Mouse (Mus musculus): ENCODE results near the gene Synj1. TPM values are rescaled to one million over a fixed set of nuclear protein-coding genes. Genes with fewer than 3 reads are reported as not detected.

The Synj1 gene
- polyA plus RNA-seq (2012; rRNA removed): 35.8 and 42.2 TPM in 2 replicates

- TF ChIP-seq POLR2A (IDR thresholded peaks at IDR 0.05; ENCODE audit: borderline replicate concordance, extremely low read depth, low read depth, low read length) (peak; percentile 59; the same call in 1 of the 2 replicates), CTCF (IDR thresholded peaks at IDR 0.05; ENCODE audit: insufficient read depth, low read length) (no peak)
- Histone ChIP-seq H3K4me3 (replicated peaks; ENCODE audit: extremely low read depth, low read depth, low read length) (peak within 1 kb of the TSS; percentile 95), H3K4me1 (ENCODE audit: control insufficient read depth, insufficient read depth, low read length) (peaks cover 4% of the 10 kb centered on the region; the same call in 1 of the 2 replicates)
- peak; percentile 86 for DNase-seq
- WGBS: under 1% methylated on average over 62 of the region's 66 CpGs
Observed at GRCm38 (mm10) chr16:91011021-91011683, at the start of gene Synj1. Gene Synj1, minus strand, starts transcription at chr16:91011308.

GRCm38 (mm10) chr16:91057741-91058140 lies 46.6 kb upstream of the Synj1 start:
- TF ChIP-seq POLR2A (IDR thresholded peaks at IDR 0.05; ENCODE audit: borderline replicate concordance, extremely low read depth, low read depth, low read length): no peak
- TF ChIP-seq CTCF (IDR thresholded peaks at IDR 0.05; ENCODE audit: insufficient read depth, low read length): no peak
- DNase-seq: no peak
- Histone ChIP-seq H3K4me3 (replicated peaks; ENCODE audit: extremely low read depth, low read depth, low read length) (no peak overlapping the region), H3K4me1 (ENCODE audit: control insufficient read depth, insufficient read depth, low read length) (no peaks in the 10 kb centered on the region)
- 54% methylated on average over 6 of the region's 6 CpGs for WGBS

GRCm38 (mm10) chr16:91057261-91057660 lies 46.2 kb upstream of the Synj1 start:
- 74% methylated on average over 4 of the region's 4 CpGs for WGBS
- no peak for DNase-seq
- Histone ChIP-seq H3K4me1 (ENCODE audit: control insufficient read depth, insufficient read depth, low read length) (no peaks in the 10 kb centered on the region), H3K4me3 (replicated peaks; ENCODE audit: extremely low read depth, low read depth, low read length) (no peak overlapping the region)
- TF ChIP-seq POLR2A (IDR thresholded peaks at IDR 0.05; ENCODE audit: borderline replicate concordance, extremely low read depth, low read depth, low read length) (no peak), CTCF (IDR thresholded peaks at IDR 0.05; ENCODE audit: insufficient read depth, low read length) (no peak)

GRCm38 (mm10) chr16:91056043-91056821 lies 45.1 kb upstream of the Synj1 start:
- H3K4me3 ChIP-seq (replicated peaks; ENCODE audit: extremely low read depth, low read depth, low read length): no peak overlapping the region
- 35% methylated on average over 16 of the region's 16 CpGs for WGBS
- no peak for TF ChIP-seq CTCF (IDR thresholded peaks at IDR 0.05; ENCODE audit: insufficient read depth, low read length)
- TF ChIP-seq POLR2A (IDR thresholded peaks at IDR 0.05; ENCODE audit: borderline replicate concordance, extremely low read depth, low read depth, low read length): no peak
- no peaks in the 10 kb centered on the region for H3K4me1 ChIP-seq (ENCODE audit: control insufficient read depth, insufficient read depth, low read length)
- DNase-seq: no peak

GRCm38 (mm10) chr16:91055150-91055549 lies 44.0 kb upstream of the Synj1 start:
- H3K4me3 ChIP-seq (replicated peaks; ENCODE audit: extremely low read depth, low read depth, low read length): no peak overlapping the region
- TF ChIP-seq CTCF (IDR thresholded peaks at IDR 0.05; ENCODE audit: insufficient read depth, low read length) (no peak), POLR2A (IDR thresholded peaks at IDR 0.05; ENCODE audit: borderline replicate concordance, extremely low read depth, low read depth, low read length) (no peak)
- H3K4me1 ChIP-seq (ENCODE audit: control insufficient read depth, insufficient read depth, low read length): no peaks in the 10 kb centered on the region
- WGBS: 65% methylated on average over 5 of the region's 5 CpGs
- no peak for DNase-seq

- Histone ChIP-seq H3K4me1 (ENCODE audit: control insufficient read depth, insufficient read depth, low read length) (no peaks in the 10 kb centered on the region), H3K4me3 (replicated peaks; ENCODE audit: extremely low read depth, low read depth, low read length) (no peak overlapping the region)
- DNase-seq: no peak
- 66% methylated on average over 8 of the region's 8 CpGs for WGBS
- no peak for TF ChIP-seq CTCF (IDR thresholded peaks at IDR 0.05; ENCODE audit: insufficient read depth, low read length)
- no peak for TF ChIP-seq POLR2A (IDR thresholded peaks at IDR 0.05; ENCODE audit: borderline replicate concordance, extremely low read depth, low read depth, low read length)
Observed at GRCm38 (mm10) chr16:91053599-91053998, 42.5 kb upstream of the Synj1 start.

- peak; percentile 37 for DNase-seq
- H3K4me3 ChIP-seq (replicated peaks; ENCODE audit: extremely low read depth, low read depth, low read length): no peak overlapping the region
- peaks cover 3% of the 10 kb centered on the region; the same call in 1 of the 2 replicates for H3K4me1 ChIP-seq (ENCODE audit: control insufficient read depth, insufficient read depth, low read length)
- TF ChIP-seq POLR2A (IDR thresholded peaks at IDR 0.05; ENCODE audit: borderline replicate concordance, extremely low read depth, low read depth, low read length) (no peak), CTCF (IDR thresholded peaks at IDR 0.05; ENCODE audit: insufficient read depth, low read length) (peak; percentile 47)
- 55% methylated on average over 8 of the region's 8 CpGs for WGBS
Observed at GRCm38 (mm10) chr16:91045511-91045910, 34.4 kb upstream of the Synj1 start.

GRCm38 (mm10) chr16:91044270-91045182 lies 33.4 kb upstream of the Synj1 start, which contains the start of gene Paxbp1:
Gene Paxbp1, minus strand, starts transcription at chr16:91044543.
- 1% methylated on average over 69 of the region's 70 CpGs for WGBS
- TF ChIP-seq CTCF (IDR thresholded peaks at IDR 0.05; ENCODE audit: insufficient read depth, low read length) (peak; percentile 80), POLR2A (IDR thresholded peaks at IDR 0.05; ENCODE audit: borderline replicate concordance, extremely low read depth, low read depth, low read length) (peak; percentile 95; the same call in 1 of the 2 replicates)
- peak within 1 kb of the TSS; percentile 85 for H3K4me3 ChIP-seq (replicated peaks; ENCODE audit: extremely low read depth, low read depth, low read length)
- peak; percentile 98 for DNase-seq
- H3K4me1 ChIP-seq (ENCODE audit: control insufficient read depth, insufficient read depth, low read length): peaks cover 3% of the 10 kb centered on the region; the same call in 1 of the 2 replicates

Measured in lung, adult 2 months (tissue).